Mouse (Mus musculus): ENCODE measurements around the gene Acat3.
"Not testable (repeated sequence)": the region's sequence is repeated elsewhere in the genome, so short reads cannot be mapped to it uniquely, and the experiment has no call there.

Gene Acat3

GRCm38 (mm10) chr17:12916588-12917380, 23.6 kb downstream of the Acat3 start:
- no peak for DNase-seq

- peak; percentile 99 to 100 for DNase-seq
These were observed 24.4 kb downstream of the Acat3 start, which contains the start of gene Mrpl18 for GRCm38 (mm10) chr17:12915881-12916583. Gene Mrpl18, minus strand, starts transcription at chr17:12916345.

GRCm38 (mm10) chr17:12915488-12915880, 24.9 kb downstream of the Acat3 start, which contains the start of gene Tcp1:
Gene Tcp1, plus strand, starts transcription at chr17:12915701.
- peak in 1 of 2 experiments; percentile 28 for DNase-seq

GRCm38 (mm10) chr17:12910391-12910790, 30.0 kb downstream of the Acat3 start:
- DNase-seq = no peak

- no peak for DNase-seq
These were observed 30.8 kb downstream of the Acat3 start, which contains the start of gene Pnldc1 for GRCm38 (mm10) chr17:12909361-12910280. Gene Pnldc1, minus strand, starts transcription at chr17:12910230.

- no peak for DNase-seq
These were observed 34.0 kb downstream of the Acat3 start for GRCm38 (mm10) chr17:12906436-12906835.

- no peak for DNase-seq
These were observed 34.6 kb downstream of the Acat3 start for GRCm38 (mm10) chr17:12905810-12906209.

GRCm38 (mm10) chr17:12904349-12904748, 36.1 kb downstream of the Acat3 start:
- DNase-seq = no peak

GRCm38 (mm10) chr17:12903372-12904333, 36.7 kb downstream of the Acat3 start:
- DNase-seq = no peak

GRCm38 (mm10) chr17:12902291-12902690, 38.1 kb downstream of the Acat3 start:
- DNase-seq = no peak

- not testable (repeated sequence) for DNase-seq
These were observed 41.8 kb downstream of the Acat3 start for GRCm38 (mm10) chr17:12898607-12899006.

- no peak for DNase-seq
These were observed 42.7 kb downstream of the Acat3 start for GRCm38 (mm10) chr17:12897674-12898073.

- no peak for DNase-seq
These were observed 48.4 kb downstream of the Acat3 start for GRCm38 (mm10) chr17:12892033-12892432.

- no peak for DNase-seq
These were observed 49.3 kb downstream of the Acat3 start for GRCm38 (mm10) chr17:12891054-12891453.

GRCm38 (mm10) chr17:12887021-12887775, 53.2 kb downstream of the Acat3 start:
- DNase-seq = no peak

- DNase-seq = no peak
These were observed 53.8 kb downstream of the Acat3 start for GRCm38 (mm10) chr17:12886620-12887019.

- DNase-seq = no peak
These were observed 59.2 kb downstream of the Acat3 start for GRCm38 (mm10) chr17:12881216-12881615.

GRCm38 (mm10) chr17:12880178-12880577, 60.2 kb downstream of the Acat3 start:
- peak; percentile 77 to 91 for DNase-seq

GRCm38 (mm10) chr17:12875734-12876133, 64.7 kb downstream of the Acat3 start, which contains the start of gene Mrgprh:
Gene Mrgprh, plus strand, starts transcription at chr17:12876034.
- DNase-seq = no peak

Measured in kidney, adult 8-10 months (tissue).